Mouse (Mus musculus) kidney, postnatal 0 days (tissue): ENCODE data around the gene Kmt5a. TPM values are rescaled to one million over a fixed set of nuclear protein-coding genes. Genes with fewer than 3 reads are reported as not detected.

Source experiments
- ATAC-seq: fragments of 200-750 bp; cut with Nextera tagmentation; replicated peaks from 2 replicates; pipeline ENCODE4 v1.8.0; 2017; ENCODE audit warnings: low read depth, moderate number of reproducible peaks, moderate TSS enrichment, moderate library complexity; ENCODE audit not compliant: low FRiP score
- DNase-seq: peaks from one replicate; pipeline ENCODE4 v3.0.0-alpha.2; 2016; ENCODE audit warnings: low spot score
- H3K27ac ChIP-seq: fragments of 300-500 bp; sonication (generic); 2 replicates; pipeline ENCODE4 v1.5.1; 2014; ENCODE audit warnings: mild to moderate bottlenecking
- H3K27me3 ChIP-seq: fragments of 300-500 bp; sonication (generic); 2 replicates; pipeline ENCODE4 v1.6.1; 2014; ENCODE audit warnings: low read length, mixed read lengths; ENCODE audit not compliant: insufficient read depth
- H3K36me3 ChIP-seq: fragments of 300-500 bp; sonication (generic); 2 replicates; pipeline ENCODE4 v1.6.1; 2014; ENCODE audit warnings: low read length, mixed read lengths; ENCODE audit not compliant: insufficient read depth
- H3K4me1 ChIP-seq: fragments of 300-500 bp; sonication (generic); replicated peaks from 2 replicates; pipeline ENCODE4 v1.6.1; 2014; ENCODE audit warnings: antibody characterized with exemption, low read length, mixed read lengths; ENCODE audit not compliant: insufficient read depth
- H3K4me2 ChIP-seq: fragments of 300-500 bp; sonication (generic); 2 replicates; pipeline ENCODE4 v1.6.1; 2014; ENCODE audit warnings: mild to moderate bottlenecking, low read length, moderate library complexity, mixed read lengths
- H3K4me3 ChIP-seq: fragments of 300-500 bp; sonication (generic); replicated peaks from 2 replicates; pipeline ENCODE4 v1.5.1; 2014; ENCODE audit warnings: low read depth, low read length
- H3K9ac ChIP-seq: fragments of 300-500 bp; sonication (generic); 2 replicates; pipeline ENCODE4 v1.6.1; 2014; ENCODE audit warnings: low read depth, low read length
- H3K9me3 ChIP-seq: fragments of 300-500 bp; sonication (generic); replicated peaks from 2 replicates; pipeline ENCODE4 v1.6.1; 2016; ENCODE audit warnings: low read length, inconsistent platforms, mixed read lengths
- CTCF ChIP-seq: IDR thresholded peaks from 2 replicates; pipeline ENCODE4 v1.5.1; 2016; ENCODE audit warnings: antibody characterized with exemption, low read depth, mild to moderate bottlenecking, moderate library complexity
- WGBS: fragments of 180-500 bp; shearing (Covaris S2); extraction: QIAGEN DNeasy Blood & Tissue Kit; methylation state at CpG from one replicate; pipeline ENCODE4 v1.1.7; 2014; 5-methylcytosine and 5-hydroxymethylcytosine counted together
- polyA plus RNA-seq: library from polyadenylated mRNA; unstranded; fragments of >200 nt; fragmentation: Nextera tagmentation; extraction: Ambion mirVana; gene quantifications from 2 replicates; pipeline ENCODE4 v1.2.1, GENCODE M21; 2015

The Kmt5a gene
- polyA plus RNA-seq, 1 experiment from 2014 or later: 47.5 TPM

GRCm38 (mm10) chr5:124470591-124471171 lies 31.0 kb downstream of the Kmt5a start:
- no peak for TF ChIP-seq CTCF
- Histone ChIP-seq H3K27ac (no peak overlapping the region), H3K9ac (no peak overlapping the region), H3K27me3 (no peaks in the 10 kb centered on the region), H3K36me3 (peaks cover 16% of the 10 kb centered on the region), H3K9me3 (no peaks in the 10 kb centered on the region), H3K4me2 (no peak overlapping the region), H3K4me3 (no peak overlapping the region), H3K4me1 (no peaks in the 10 kb centered on the region)
- WGBS: 61% methylated on average over 6 of the region's 6 CpGs
- DNase-seq (no peak), ATAC-seq (no peak; the same call in 1 of the 2 replicates)

GRCm38 (mm10) chr5:124478873-124479204 lies 39.1 kb downstream of the Kmt5a start:
- no peak overlapping the region for H3K4me2 ChIP-seq
- no peaks in the 10 kb centered on the region for H3K9me3 ChIP-seq
- H3K27ac ChIP-seq: peak overlapping the region; percentile 82
- no peaks in the 10 kb centered on the region for H3K36me3 ChIP-seq
- no peak overlapping the region for H3K9ac ChIP-seq
- H3K4me3 ChIP-seq: 0 out of 2 replicates have a peak overlapping the region, but pooled peaks have one; percentile 79
- ATAC-seq (no peak), DNase-seq (peak; percentile 67)
- no peak for TF ChIP-seq CTCF
- H3K4me1 ChIP-seq: peaks cover 4% of the 10 kb centered on the region; the same call in 1 of the 2 replicates
- no peaks in the 10 kb centered on the region for H3K27me3 ChIP-seq
- 63% methylated on average over 1 of the region's 1 CpGs for WGBS

DNA sequence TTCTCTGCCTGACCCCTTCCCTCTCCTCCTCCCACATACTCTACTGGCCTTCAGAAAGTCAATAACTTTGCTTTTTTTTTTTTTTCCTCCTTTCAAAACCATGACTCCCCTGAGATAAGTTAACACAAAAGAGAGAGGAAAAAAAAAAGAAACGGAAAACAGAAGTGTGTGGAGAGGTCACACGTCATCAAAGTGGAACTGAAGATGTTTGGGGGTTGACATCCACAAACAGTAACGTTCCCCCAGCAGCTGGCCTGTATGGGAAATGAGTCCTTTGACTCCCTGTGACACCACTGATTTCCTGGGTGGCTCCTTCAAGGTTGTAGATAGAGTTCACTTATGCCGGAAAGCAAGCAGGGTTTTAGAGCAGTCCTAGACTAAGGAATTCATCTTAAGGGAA lies 40.4 kb downstream of the Kmt5a start:
- no peak for ATAC-seq

GRCm38 (mm10) chr5:124481714-124482113 lies 42.0 kb downstream of the Kmt5a start:
- Histone ChIP-seq H3K27ac (no peak overlapping the region), H3K4me3 (no peak overlapping the region), H3K9ac (no peak overlapping the region), H3K9me3 (no peaks in the 10 kb centered on the region), H3K4me1 (peaks cover 11% of the 10 kb centered on the region), H3K27me3 (no peaks in the 10 kb centered on the region), H3K36me3 (no peaks in the 10 kb centered on the region), H3K4me2 (no peak overlapping the region)
- no peak for ATAC-seq
- TF ChIP-seq CTCF: no peak
- 90% methylated on average over 4 of the region's 4 CpGs for WGBS
- no peak for DNase-seq

More for the DNA sequence above, 40.4 kb downstream of the Kmt5a start:
- Histone ChIP-seq H3K4me2 (no peak overlapping the region), H3K9me3 (no peaks in the 10 kb centered on the region), H3K27me3 (no peaks in the 10 kb centered on the region), H3K36me3 (no peaks in the 10 kb centered on the region), H3K4me1 (peaks cover 11% of the 10 kb centered on the region), H3K4me3 (no peak overlapping the region), H3K9ac (no peak overlapping the region), H3K27ac (no peak overlapping the region)
- TF ChIP-seq CTCF: no peak
- WGBS: 47% methylated on average over 4 of the region's 4 CpGs
- no peak for DNase-seq

DNA sequence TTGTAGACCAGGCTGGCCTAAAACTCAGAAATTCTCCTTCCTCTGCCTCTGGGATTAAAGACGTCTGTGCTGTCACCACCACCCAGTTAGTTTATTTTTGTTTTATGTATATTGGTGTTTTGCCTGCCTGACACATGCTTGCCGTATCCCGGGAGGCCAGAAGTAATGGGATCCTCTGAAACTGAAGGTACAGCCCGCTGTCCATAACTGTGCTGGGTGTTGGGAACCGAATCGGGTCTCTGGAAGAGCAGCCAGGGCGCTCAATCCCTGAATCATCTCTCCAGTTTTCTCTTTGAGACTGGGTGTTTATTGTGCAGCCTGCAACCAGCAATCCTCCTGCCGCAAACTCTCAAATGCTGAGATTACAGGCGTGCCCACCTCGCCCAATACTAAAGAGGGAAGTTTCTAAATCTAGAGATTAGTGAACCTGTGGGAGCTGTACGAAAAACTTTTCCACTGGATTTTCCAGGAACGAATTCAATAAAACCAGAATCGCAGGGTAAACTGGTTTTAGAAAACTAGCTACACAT lies 42.8 kb downstream of the Kmt5a start:
- 1% methylated on average over 13 of the region's 13 CpGs for WGBS
- no peak for DNase-seq
- peak overlapping the region; percentile 66 for H3K4me3 ChIP-seq

DNA sequence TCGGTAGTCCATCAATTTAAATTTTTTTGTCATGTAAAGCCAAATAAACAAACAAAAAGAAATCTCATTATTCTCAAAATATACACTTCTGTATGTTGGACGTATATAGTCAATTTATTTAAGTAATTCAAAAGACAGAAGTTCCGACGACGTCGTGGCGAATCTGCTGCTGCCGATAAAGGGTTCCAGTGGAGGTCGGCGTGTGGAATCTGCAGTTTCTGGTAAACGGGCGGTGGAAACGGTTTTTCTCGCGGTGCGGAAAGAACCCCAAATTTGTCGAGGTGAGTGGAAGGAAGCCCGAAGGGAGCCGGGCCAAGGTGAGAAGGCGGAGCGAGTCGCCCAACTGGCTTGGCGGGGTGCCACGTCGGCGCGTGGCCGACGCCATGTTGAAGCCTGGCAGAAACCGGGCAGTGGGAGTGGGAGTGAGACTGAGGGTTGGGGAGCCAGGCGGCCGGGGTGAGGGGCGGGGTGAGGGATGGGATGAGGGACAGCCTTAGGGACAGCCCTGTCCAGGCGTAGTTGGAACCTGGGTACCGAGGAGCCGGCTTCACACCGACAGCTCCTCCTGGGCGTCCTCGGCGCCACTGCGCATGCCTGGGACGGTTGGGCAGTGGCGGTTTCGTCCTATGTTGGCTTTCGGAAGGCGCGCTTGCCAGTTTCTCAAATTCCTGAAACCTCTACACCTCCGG lies 43.4 kb downstream of the Kmt5a start, which contains the start of gene Snrnp35:
Gene Snrnp35 (plus strand): TSS at position 169 of the 689 bp plus-strand sequence.
- under 1% methylated on average over 48 of the region's 48 CpGs for WGBS
- Histone ChIP-seq H3K4me1 (peaks cover 11% of the 10 kb centered on the region), H3K27ac (peak within 1 kb of the TSS; percentile 98), H3K27me3 (no peaks in the 10 kb centered on the region), H3K4me3 (peak within 1 kb of the TSS; percentile 66), H3K9ac (peak within 1 kb of the TSS; percentile 84), H3K9me3 (no peaks in the 10 kb centered on the region), H3K4me2 (peak within 1 kb of the TSS; percentile 51), H3K36me3 (no peaks in the 10 kb centered on the region)
- ATAC-seq (peak; percentile 90), DNase-seq (peak; percentile 92)
- no peak for TF ChIP-seq CTCF

More for the DNA sequence above, 42.8 kb downstream of the Kmt5a start:
- Histone ChIP-seq H3K4me1 (peaks cover 11% of the 10 kb centered on the region), H3K27ac (peak overlapping the region; percentile 98), H3K36me3 (no peaks in the 10 kb centered on the region), H3K4me2 (peak overlapping the region; percentile 51), H3K9me3 (no peaks in the 10 kb centered on the region), H3K27me3 (no peaks in the 10 kb centered on the region), H3K9ac (peak overlapping the region; percentile 84)
- no peak for ATAC-seq
- no peak for TF ChIP-seq CTCF
